Mouse (Mus musculus): Measurements from ENCODE around the gene Fndc1.
A peak's percentile ranks its signal among the peaks of the same experiment; 100 is the strongest.

Gene Fndc1

DNA sequence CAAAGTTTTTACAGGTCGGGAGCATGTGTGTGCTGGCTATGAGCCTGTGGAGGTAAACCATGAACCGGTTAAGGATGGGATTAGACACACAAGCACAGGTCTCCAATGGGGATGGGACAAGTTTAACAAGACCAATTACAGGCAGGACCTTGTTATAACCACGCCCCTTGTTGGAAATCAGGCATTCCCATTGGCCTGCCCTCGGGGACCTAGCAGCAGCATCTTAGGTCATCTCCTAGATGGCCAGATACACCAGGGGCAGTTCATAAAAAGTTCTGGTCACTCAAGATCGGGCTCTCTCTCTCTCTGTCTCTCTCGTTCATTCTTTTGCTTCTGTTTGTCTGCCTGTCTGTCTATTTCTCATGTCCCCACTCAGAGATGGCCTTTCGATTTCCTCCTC, 6.9 kb downstream of the Fndc1 start:
- no peak for DNase-seq (ENCODE audit: inconsistent ontology term)

DNA sequence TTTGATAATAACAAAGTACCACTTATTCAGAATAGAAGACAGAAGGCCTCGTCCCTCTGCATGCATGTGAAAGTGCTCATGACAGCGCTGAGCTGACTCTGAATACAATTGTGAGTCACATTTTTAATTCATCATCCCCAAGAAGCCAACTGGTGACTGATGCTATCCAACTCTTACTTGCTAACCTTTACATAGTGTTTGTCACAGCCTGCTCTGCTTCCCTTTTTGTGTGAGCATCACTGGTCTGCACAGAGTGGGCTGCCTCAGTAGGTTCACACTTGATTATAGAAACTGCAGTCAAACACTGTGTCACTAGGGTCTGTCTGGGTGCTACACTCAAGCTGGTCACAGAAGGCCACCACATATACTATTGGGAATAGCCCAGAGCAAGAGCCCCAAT, 10.5 kb downstream of the Fndc1 start:
- DNase-seq (ENCODE audit: inconsistent ontology term) = no peak

DNA sequence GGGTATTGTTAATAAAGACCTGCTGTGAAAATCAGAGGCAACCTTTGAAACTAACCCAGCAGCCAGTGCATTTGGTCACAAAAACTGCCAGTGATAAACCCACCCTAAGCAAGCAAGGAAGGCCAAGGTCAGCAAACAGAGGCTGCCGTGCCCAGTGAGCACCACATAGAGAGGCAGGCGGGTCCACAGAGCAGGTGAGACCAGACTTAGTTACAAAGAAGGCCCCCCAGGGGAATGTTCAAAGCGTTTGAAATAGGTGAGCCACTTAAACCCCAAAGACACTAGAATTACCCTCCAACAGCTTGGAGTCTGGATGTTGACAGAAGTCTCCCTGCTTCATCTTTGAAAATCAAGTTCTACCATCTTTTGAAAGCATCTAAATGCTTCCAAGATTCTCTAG, 12.7 kb downstream of the Fndc1 start:
- DNase-seq (ENCODE audit: inconsistent ontology term) = no peak

DNA sequence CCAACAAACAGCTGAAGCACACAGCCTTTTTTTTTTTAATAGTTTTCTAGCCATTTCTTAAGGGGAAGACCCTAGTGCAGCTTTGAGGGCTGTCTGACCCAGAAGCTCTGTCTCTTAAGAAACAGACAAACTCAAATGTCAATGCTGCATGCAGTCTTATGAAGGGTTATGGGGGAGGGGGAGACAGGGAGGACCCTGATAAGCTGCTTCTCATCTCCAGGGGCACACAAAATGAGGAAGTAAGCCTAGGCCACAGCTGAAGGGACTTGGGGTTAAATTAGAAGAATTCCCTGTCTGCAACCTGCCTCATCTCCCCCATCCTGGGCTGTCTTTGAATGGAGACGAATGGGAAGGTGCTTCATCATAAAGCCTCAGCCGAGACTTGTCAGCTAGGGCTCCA, 19.1 kb downstream of the Fndc1 start:
- DNase-seq (ENCODE audit: inconsistent ontology term) = no peak

DNA sequence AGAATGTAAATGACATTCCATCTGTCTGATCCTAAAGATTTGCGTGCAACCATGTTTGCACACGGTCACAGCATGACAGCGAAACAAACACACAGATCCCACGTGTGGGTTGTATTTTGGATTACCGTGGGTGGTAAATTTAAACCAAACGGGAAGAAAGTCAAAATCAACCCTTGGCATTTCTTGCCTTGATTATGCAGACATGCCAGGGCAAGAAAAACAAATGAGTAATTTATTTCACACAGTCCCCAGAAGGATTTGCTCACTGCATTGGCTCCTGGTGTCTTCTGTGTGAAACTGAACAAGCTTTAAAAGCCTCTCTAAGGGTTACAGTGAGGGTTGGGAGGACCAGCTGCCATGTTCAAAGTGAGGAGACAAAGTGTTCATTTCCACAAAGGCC, 22.0 kb downstream of the Fndc1 start:
- DNase-seq (ENCODE audit: inconsistent ontology term) = no peak

DNA sequence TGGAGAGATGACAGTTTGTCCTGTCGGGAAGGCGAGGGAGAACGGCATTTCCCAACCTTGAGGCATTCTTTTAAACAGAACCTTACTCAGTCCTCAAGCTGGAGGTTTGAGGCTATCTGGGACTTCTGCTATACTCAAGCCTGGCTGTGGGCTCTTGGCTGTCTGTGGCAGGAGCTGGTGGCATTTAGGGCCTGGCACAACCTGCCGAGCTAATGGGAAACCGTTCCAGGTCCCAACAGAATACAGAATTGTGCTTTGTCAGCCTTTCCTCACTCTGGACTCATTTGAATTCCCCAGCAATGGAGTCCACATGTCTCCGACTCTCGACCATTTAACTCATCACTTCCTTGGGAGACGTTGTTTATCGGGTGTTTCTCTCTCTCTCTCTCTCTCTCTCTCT, 24.6 kb downstream of the Fndc1 start:
- no peak for DNase-seq (ENCODE audit: inconsistent ontology term)

DNA sequence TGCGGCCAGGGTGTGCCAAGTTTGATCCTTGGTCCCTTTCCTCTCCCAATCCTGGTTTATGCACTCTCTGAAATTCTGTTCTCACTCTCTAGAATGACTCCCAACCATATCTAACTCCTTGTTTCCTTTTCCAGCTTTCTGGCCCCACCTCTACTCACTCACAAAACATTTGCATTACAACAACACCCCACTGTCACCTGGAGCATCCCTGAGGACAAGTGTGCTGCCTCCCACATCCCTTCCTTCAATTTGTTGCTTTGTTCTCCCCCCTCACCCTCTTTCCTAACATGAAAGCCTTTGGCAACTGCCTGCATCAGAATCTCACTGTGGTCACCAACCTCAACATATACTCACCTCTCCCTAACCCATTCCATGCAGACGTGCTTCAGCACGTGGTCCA, 27.2 kb downstream of the Fndc1 start:
- DNase-seq (ENCODE audit: inconsistent ontology term) = no peak

DNA sequence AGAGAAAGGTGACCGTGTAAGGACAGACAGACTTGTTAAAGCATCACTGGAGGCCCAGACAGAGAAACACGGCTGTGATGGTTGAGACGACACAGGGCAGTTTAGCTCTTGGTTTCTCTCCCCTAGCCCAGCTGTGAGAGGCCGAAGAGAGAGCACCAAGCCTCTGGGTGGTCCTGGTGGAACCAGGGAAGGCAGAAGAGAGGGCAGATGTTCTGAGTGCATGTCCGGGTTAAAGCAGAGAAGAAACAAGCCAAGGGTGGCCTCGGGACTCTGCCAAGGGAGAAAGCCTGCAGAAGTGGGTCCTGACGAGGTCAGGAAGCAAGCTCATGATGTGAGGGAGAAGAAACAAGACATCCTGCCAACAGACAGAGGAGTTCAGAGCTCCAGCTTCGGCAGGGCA, 31.5 kb downstream of the Fndc1 start:
- DNase-seq (ENCODE audit: inconsistent ontology term) = no peak

DNA sequence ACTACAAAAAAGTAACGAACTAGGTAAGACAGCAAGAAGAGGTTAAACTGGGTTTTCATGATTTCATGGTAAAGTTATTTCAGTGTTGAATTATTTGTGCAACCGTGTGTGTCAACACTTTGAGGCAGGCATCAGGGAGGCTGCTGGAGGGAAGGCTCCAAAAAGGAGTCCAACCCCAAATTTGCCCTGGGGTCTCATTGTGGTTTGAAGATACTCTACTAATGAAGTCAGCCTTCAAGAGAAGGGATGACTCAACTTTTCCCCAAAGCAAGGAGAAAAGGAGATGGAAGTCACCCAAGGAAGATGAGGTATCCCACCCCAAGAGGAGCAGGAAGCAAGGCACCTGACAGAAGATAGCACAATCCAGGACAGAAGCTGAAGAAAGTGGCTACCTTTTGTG, 31.9 kb downstream of the Fndc1 start:
- peak; percentile 65 for DNase-seq (ENCODE audit: inconsistent ontology term)

DNA sequence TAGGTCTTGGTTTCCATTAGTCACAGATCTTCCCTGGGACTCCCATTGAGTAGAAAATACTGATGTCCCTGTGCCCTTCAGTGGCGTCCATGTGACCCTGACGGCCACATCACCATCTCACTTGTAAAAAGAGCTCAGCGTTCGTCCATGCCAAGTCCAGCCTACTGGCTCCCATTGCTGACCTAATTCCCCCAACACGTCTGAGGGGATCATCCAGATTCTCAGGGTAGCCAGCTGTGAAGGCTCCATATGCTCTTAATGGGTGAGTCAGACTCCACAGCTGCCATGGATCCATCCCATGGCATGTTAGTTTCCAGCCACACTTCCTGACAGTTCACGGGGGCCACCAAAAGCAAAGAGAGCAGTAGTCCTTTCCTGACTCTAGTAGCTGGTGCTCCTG, 33.0 kb downstream of the Fndc1 start:
- peak; percentile 29 for DNase-seq (ENCODE audit: inconsistent ontology term)

DNA sequence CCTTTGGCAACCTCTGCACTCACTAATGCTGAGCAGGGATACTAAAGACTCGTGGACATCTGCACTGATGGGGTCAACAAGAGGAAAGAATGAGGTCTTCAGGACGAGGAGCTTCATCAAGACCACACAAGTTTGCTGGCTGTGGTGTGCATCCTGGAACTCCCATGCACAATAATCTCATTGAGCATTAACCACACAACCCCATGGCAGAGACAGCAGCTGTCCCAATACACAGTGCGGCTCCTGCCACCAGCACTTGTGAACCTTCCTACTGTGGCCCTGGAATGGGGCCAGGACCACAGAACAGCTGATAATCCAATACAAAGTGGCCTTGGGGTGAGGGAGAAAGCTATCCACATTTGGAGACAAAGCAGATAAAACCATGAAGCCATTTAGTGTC, 36.6 kb downstream of the Fndc1 start:
- DNase-seq (ENCODE audit: inconsistent ontology term) = peak; percentile 34

DNA sequence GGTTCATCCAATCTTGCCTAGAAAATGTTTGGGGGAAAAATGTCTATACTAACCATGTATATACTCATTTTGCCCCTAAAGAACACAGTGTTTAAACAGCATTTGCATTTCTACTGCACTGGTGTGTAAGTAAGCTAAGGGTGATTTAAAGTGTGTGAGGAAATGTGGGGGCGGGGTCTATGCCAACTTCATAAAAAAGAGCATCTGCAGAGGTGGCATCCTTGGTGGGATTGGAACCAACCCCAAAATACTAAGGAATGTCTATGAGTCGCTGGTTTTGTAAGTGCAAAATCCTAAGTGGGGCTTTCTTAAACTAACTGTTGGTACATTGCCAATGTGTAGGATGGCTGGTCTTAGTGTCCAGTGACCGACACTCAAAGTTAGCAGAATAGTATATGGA, 53.0 kb downstream of the Fndc1 start:
- DNase-seq (ENCODE audit: inconsistent ontology term) = no peak

DNA sequence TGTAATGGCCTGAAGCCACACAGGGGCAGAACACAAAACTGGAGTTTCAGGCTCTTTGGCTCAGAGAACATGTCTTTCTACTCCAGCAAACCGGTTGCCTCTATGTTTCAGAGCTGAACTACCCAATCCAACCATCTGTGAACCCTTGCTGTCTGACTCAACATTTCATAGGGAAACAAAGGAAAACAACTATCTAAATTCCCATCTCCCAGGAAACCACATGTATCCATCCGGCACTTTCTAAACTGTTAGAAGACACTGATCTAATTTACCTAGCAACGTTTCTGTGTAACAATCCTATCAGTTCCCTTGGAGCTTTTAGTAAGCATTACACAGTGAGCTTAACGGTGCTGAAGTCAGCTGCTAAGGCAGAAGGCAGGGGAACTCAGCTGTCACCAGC, 67.3 kb downstream of the Fndc1 start:
- no peak for DNase-seq (ENCODE audit: inconsistent ontology term)

DNA sequence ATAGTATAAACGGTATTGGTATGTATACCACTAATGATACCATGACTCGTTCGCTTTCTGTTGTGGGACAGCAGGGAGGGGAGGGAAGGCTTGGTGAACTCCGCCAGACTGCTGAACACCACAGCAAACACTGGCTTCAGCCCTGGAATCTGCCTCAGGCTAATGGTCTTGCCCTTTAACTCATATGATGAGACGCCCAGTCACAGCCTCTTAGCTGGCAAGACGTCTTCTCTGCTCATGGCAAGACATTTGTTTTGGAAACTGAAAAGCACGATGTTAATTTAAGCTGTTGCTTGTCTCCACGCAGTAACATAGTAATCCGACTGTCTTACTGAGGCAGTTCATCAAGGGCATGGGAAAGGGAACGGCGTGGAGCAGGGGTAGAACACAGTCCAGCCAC, 72.1 kb downstream of the Fndc1 start:
- DNase-seq (ENCODE audit: inconsistent ontology term) = no peak

DNA sequence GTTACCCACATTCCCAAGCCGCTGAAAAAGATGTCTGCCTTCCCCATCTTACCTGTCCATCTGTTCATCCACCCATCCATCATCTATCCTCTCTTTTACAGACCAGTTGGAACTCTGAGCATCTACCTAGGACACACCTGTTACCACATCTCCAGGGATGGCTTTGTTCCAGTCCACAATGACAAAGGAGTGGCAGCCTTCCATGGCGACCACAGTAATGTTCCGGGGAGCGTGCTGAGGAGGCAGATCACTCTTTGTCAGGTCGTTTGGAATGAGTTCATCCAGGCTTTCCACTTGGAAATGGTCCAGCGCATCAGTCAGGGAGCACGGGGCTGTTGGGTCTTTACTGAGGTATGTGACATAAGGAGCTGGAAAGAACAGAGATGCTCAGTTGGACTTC, 73.7 kb downstream of the Fndc1 start:
- DNase-seq (ENCODE audit: inconsistent ontology term) = peak; percentile 36

DNA sequence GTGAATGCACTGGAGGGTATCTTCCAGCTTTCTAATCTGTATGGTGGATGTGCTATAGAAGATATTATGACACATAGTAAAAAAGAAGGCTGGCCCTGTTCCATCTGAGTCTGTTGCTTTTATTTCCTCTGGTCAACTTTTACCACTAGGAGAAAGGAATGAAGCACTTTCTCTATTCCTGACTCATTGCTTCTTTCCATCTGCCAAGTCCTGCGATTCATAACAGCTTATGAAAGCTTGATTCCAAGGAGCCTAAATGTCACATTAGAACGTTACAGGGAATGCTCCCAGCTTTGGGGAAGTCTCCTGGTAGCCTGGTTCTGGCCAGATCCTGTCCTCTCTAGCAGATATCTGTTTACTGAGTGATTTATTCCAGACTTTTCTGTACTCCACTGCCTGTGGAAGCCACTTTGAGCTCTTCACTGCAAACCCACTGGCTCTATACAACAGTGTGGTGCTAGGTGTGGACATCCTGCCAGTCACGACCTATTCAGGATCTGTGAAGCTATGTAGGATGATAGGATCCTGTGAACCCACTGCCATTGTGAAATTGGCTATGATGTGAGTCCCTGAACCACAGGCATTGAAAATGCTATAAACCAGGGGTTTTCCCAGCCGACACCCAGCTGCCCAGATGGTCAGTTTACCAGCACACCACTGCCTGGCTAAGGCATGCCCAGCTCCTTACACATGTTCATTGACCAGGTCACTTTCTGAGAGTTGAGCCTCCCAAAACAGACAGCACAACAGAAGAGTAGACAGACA, 77.9 kb downstream of the Fndc1 start:
- DNase-seq (ENCODE audit: inconsistent ontology term) = peak; percentile 31

DNA sequence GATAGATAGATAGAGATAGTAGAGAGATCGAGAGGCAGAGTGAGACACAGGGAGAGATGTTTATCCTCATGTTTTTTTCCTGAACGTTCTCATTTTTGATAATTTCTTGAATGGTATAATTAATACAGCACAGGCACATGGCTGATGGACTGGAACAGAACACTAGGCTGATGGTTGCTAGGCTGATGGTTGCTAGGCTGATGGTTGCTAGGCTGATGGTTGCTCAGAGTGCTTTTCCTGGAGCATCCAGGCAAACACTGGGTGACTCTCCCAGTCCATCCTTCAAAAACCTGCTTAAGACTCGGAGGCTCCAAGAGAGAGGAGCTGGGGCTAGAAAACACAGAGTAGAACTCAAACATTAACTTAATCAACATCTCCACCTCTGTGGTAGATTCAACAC, 80.3 kb downstream of the Fndc1 start:
- no peak for DNase-seq (ENCODE audit: inconsistent ontology term)

DNA sequence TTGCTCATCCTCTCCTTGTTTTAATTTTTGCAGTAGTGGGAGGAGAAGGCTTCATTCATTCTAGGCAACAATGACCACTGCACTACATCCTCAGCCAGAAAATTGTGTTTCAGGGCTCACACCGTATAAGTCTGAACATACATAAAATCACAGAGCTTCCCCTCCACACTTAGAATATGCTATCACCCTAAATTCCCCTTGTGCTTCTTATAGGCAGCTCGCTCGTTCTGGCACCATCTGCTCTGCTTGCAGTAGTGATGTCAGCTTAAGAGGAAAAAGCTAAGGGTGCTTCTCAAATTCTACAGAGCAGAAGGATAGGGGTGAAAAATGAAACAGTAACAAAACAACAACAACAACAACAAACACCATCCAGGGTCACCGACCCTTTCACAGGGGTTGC, 82.1 kb downstream of the Fndc1 start:
- no peak for DNase-seq (ENCODE audit: inconsistent ontology term)

DNA sequence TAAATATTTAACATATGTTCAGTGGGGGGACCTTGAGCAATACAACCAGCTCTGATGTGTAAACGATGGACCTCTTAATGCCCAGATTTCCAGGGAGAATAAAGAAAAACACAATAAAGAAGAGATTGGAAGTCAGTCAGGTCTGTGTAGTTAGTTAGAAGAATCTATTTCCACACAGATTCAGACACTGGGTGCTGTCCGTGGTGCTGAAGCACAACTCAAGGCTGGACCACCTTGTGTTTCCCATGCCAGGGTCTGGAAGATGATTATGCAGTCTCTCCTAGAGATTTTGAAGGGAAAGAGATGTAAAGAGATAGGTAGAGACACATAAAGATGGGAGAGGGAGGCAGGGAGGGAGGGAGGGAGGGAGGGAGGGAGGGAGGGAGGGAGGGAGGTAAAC, 86.1 kb downstream of the Fndc1 start:
- no peak for DNase-seq (ENCODE audit: inconsistent ontology term)

DNA sequence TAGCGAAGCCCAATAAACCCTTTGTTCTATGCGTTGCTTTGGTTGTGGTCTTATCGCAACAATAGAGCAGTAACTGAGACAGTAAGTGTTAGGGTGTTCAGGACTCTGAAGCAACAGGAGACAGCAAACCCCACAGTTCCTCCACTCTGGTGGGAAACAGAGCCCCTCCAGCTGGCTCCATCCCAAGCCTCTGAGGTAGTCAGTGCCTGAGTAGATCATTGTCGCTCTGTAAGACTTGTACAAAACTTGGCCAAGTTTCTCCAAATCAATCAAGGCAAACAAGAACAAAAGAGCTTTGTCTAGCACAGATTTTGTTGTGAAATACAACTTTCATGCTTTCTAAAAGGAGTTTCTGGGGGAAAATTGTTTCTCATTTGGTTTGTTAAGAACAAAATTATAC, 104.1 kb downstream of the Fndc1 start:
- peak; percentile 11 for DNase-seq (ENCODE audit: inconsistent ontology term)

DNA sequence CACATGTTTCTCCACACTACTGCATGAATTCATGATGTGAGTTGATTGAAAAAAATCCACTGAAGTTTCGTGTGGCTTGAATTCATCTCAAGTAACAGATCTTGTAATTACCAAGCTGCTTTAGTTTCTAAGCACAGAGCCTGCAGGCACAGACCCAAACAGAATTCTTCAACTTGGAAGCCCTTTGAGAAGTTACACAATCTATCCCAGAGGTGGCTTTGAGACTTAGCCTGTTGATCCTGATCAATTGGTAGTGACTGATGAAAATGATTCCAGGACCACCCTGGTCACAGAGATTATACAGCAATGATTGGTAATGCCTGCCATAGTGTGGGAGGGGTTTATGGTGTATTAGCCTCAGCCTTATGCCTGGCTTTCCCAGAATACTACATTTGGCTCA, 108.2 kb downstream of the Fndc1 start:
- DNase-seq (ENCODE audit: inconsistent ontology term) = no peak

DNA sequence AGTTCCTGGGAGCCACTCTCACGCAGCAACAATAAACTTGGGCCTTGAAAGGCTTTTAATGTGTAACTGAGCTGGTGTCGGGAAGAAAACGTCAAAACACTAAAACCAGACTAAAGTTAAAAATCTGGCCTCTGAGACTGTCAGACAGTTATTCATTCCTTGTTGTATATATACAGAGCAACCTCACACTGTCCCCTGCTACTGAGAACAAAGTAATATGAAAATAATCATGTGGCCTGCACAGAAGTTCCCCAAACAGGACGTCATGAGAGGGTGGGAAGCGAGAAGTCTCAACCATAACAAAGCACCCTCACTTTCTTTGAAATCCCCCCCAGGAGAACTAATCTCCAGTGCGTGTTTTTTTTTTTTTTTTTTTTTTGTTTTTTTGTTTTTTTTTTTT, 109.2 kb downstream of the Fndc1 start:
- DNase-seq (ENCODE audit: inconsistent ontology term) = no peak

DNA sequence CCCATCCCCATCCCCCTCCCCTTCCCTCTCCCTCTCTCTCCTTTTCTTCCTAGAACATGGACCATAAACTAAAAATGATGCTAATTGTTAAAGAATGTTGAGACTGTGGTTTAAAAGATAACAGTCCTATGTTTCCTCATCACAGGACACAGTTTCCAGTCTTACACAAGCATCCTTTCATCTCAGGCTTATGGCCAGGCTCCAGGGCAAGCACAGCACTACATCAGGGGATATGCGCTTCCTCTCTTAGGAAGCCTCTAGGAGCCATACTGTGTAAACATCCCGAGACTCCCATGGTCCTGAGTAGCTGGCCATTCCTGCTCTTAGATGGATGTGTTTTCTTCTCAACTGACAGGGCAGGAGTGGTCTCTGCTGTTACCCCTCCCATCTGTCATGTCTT, 114.1 kb downstream of the Fndc1 start:
- peak; percentile 14 for DNase-seq (ENCODE audit: inconsistent ontology term)

DNA sequence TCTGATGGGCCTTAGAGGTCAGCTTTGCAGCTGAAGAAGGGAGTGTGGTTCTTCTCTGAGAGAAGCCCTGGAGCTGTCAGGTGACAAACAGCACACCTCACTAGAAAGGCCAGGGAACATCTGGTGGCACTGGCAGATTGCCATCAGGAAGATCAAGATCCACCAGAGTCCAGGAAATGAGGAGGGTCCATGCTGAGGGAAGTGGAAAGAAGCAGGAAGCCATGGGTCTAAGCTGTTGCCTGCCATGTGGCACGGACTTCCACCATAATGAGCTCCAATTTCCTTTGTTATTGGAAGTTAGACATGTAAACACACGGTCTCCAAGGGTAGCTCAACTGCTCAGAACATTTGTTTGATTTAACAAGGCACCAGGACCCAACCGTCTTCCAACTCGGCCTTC, 120.0 kb downstream of the Fndc1 start:
- no peak for DNase-seq (ENCODE audit: inconsistent ontology term)
